In genomic region chr4:123616971-123617370, GRCm38 (mm10) we compare ENCODE assay signal across 11 mouse cellular contexts.
DNase-seq lines count a peak whose midpoint lies in the region; ATAC-seq and TF ChIP-seq lines count a peak whose summit lies in the region.
"Had no signal": no experiment of that assay in that cellular context is flagged by ENCODE, and none has a peak within 500 bp of the region (broad histone marks: within the 10 kb centered on the region; RNA-seq: fewer than 3 reads in every experiment).

No protein-coding gene starts in this region.

- peak; percentile 76 for DNase-seq in heart, adult 11 months
- no peak for DNase-seq in heart, postnatal 10 days
- DNase-seq in lung, adult 2 months: no peak
- DNase-seq in hindbrain, embryonic 14.5 days (ENCODE audit: low spot score): no peak
- no peak for DNase-seq in ovary, postnatal 14 days (ENCODE audit: low spot score)
- DNase-seq in kidney, postnatal 10 days: no peak
- DNase-seq: adrenal gland, postnatal 14 days; right cerebral cortex, postnatal 14 days had no signal

- TF ChIP-seq CTCF in lung, adult 2 months (IDR thresholded peaks at IDR 0.05; ENCODE audit: insufficient read depth, low read length): no peak

- no peak overlapping the region for H3K9ac ChIP-seq in lung, embryonic 15.5 days
- no peak overlapping the region for H3K9ac ChIP-seq in hindbrain, embryonic 14.5 days
- no peak overlapping the region for H3K9ac ChIP-seq in neural tube, embryonic 13.5 days

- H3K4me1 ChIP-seq in lung, embryonic 15.5 days: peaks cover 56% of the 10 kb centered on the region
- H3K4me1 ChIP-seq in lung, adult 2 months (ENCODE audit: control insufficient read depth, insufficient read depth, low read length): peaks cover 38% of the 10 kb centered on the region
- peaks cover 12% of the 10 kb centered on the region; the same call in 1 of the 2 replicates for H3K4me1 ChIP-seq in hindbrain, embryonic 14.5 days (replicated peaks; ENCODE audit: control insufficient read depth, insufficient read depth, low read length)
- peaks cover 17% of the 10 kb centered on the region; the same call in 1 of the 2 replicates for H3K4me1 ChIP-seq in neural tube, embryonic 13.5 days (replicated peaks)

- H3K9me3 ChIP-seq in lung, embryonic 15.5 days: no peaks in the 10 kb centered on the region
- no peaks in the 10 kb centered on the region for H3K9me3 ChIP-seq in hindbrain, embryonic 14.5 days (ENCODE audit: control insufficient read depth, low read length)
- H3K9me3 ChIP-seq in neural tube, embryonic 13.5 days: no peaks in the 10 kb centered on the region

- H3K4me3 ChIP-seq in lung, embryonic 15.5 days: no peak overlapping the region
- H3K4me3 ChIP-seq in lung, adult 2 months (replicated peaks; ENCODE audit: extremely low read depth, low read depth, low read length): no peak overlapping the region
- H3K4me3 ChIP-seq in hindbrain, embryonic 14.5 days (replicated peaks; ENCODE audit: low read length): no peak overlapping the region
- no peak overlapping the region for H3K4me3 ChIP-seq in neural tube, embryonic 13.5 days
- H3K4me3 ChIP-seq: erythroblast, embryonic 14.5 days had no signal

- TF ChIP-seq POLR2A in lung, adult 2 months (IDR thresholded peaks at IDR 0.05; ENCODE audit: borderline replicate concordance, extremely low read depth, low read depth, low read length): no peak

- peak; percentile 79 for ATAC-seq in lung, embryonic 15.5 days (ENCODE audit: borderline replicate concordance, extremely low read depth, low FRiP score, low TSS enrichment)
- no peak for ATAC-seq in hindbrain, embryonic 14.5 days (ENCODE audit: low FRiP score)
- no peak for ATAC-seq in neural tube, embryonic 13.5 days (ENCODE audit: low read depth)

- H3K27me3 ChIP-seq in lung, embryonic 15.5 days: no peaks in the 10 kb centered on the region
- H3K27me3 ChIP-seq in hindbrain, embryonic 14.5 days (ENCODE audit: control insufficient read depth, insufficient read depth, low read length): no peaks in the 10 kb centered on the region
- H3K27me3 ChIP-seq in neural tube, embryonic 13.5 days: no peaks in the 10 kb centered on the region

- 24% methylated on average over 4 of the region's 4 CpGs for WGBS in lung, embryonic 15.5 days
- 35% methylated on average over 4 of the region's 4 CpGs for WGBS in lung, adult 2 months
- WGBS in hindbrain, embryonic 14.5 days: 67% methylated on average over 4 of the region's 4 CpGs
- WGBS in neural tube, embryonic 13.5 days: 65% methylated on average over 4 of the region's 4 CpGs

- no peaks in the 10 kb centered on the region for H3K36me3 ChIP-seq in lung, embryonic 15.5 days
- no peaks in the 10 kb centered on the region for H3K36me3 ChIP-seq in hindbrain, embryonic 14.5 days (replicated peaks; ENCODE audit: control insufficient read depth, insufficient read depth)
- H3K36me3 ChIP-seq in neural tube, embryonic 13.5 days: 0 out of 2 replicates have a peak, but pooled peaks cover 3% of the 10 kb centered on the region

- no peak overlapping the region; the same call in 1 of the 2 replicates for H3K4me2 ChIP-seq in lung, embryonic 15.5 days
- no peak overlapping the region for H3K4me2 ChIP-seq in hindbrain, embryonic 14.5 days (replicated peaks)
- H3K4me2 ChIP-seq in neural tube, embryonic 13.5 days: no peak overlapping the region

- H3K27ac ChIP-seq in lung, embryonic 15.5 days: peak overlapping the region; percentile 91
- peak overlapping the region; percentile 53 for H3K27ac ChIP-seq in hindbrain, embryonic 14.5 days
- H3K27ac ChIP-seq in neural tube, embryonic 13.5 days (replicated peaks): peak overlapping the region; percentile 43; the same call in 1 of the 2 replicates

- intact Hi-C loops in heart, postnatal 10 days (cut with DNase I): no loop called here
